In genomic region chr6:124933127-124933526, GRCm38 (mm10) we compare ENCODE assay signal across 13 mouse cellular contexts. TPM values are rescaled to one million over a fixed set of nuclear protein-coding genes. Genes with fewer than 3 reads are reported as not detected.
DNase-seq lines count a peak whose midpoint lies in the region; ATAC-seq and TF ChIP-seq lines count a peak whose summit lies in the region.
"Had no signal": no experiment of that assay in that cellular context is flagged by ENCODE, and none has a peak within 500 bp of the region (broad histone marks: within the 10 kb centered on the region; RNA-seq: fewer than 3 reads in every experiment).

No protein-coding gene starts in this region.

- ATAC-seq in forebrain, postnatal 0 days, result no peak
- ATAC-seq in liver, embryonic 11.5 days (replicated peaks; ENCODE audit: low FRiP score), result no peak
- no peak for ATAC-seq in hindbrain, embryonic 15.5 days (ENCODE audit: low FRiP score, low read depth)

- H3K9me3 ChIP-seq in forebrain, embryonic 10.5 days, result no peaks in the 10 kb centered on the region
- H3K9me3 ChIP-seq in forebrain, postnatal 0 days (ENCODE audit: low read length), result no peaks in the 10 kb centered on the region
- no peaks in the 10 kb centered on the region for H3K9me3 ChIP-seq in liver, embryonic 11.5 days (ENCODE audit: control insufficient read depth, low read length)
- H3K9me3 ChIP-seq in hindbrain, embryonic 15.5 days, result no peaks in the 10 kb centered on the region

- H3K79me2 ChIP-seq in myocyte (ENCODE audit: control insufficient read depth, insufficient read depth), result peaks cover 27% of the 10 kb centered on the region

- no peak for TF ChIP-seq POLR2A in myocyte (IDR thresholded peaks at IDR 0.05; ENCODE audit: insufficient read length, low read depth)

- no peak overlapping the region for H3K9ac ChIP-seq in forebrain, postnatal 0 days
- no peak overlapping the region for H3K9ac ChIP-seq in liver, embryonic 11.5 days (ENCODE audit: low read depth, low read length)
- H3K9ac ChIP-seq in hindbrain, embryonic 15.5 days, result no peak overlapping the region

- H3K36me3 ChIP-seq in forebrain, embryonic 10.5 days (replicated peaks), result peaks cover 58% of the 10 kb centered on the region
- H3K36me3 ChIP-seq in forebrain, postnatal 0 days (ENCODE audit: insufficient read depth), result peaks cover 43% of the 10 kb centered on the region
- H3K36me3 ChIP-seq in liver, embryonic 11.5 days (ENCODE audit: control insufficient read depth, insufficient read depth, low read length), result peaks cover 25% of the 10 kb centered on the region
- H3K36me3 ChIP-seq in hindbrain, embryonic 15.5 days, result peaks cover 46% of the 10 kb centered on the region
- H3K36me3 ChIP-seq in myocyte (ENCODE audit: control insufficient read depth, insufficient read depth), result peaks cover 19% of the 10 kb centered on the region

- peak overlapping the region; percentile 95; the same call in 1 of the 2 replicates for H3K4me3 ChIP-seq in forebrain, embryonic 10.5 days
- H3K4me3 ChIP-seq in forebrain, postnatal 0 days (ENCODE audit: low read depth, low read length), result no peak overlapping the region
- H3K4me3 ChIP-seq in liver, embryonic 11.5 days (ENCODE audit: low read depth, low read length), result no peak overlapping the region
- H3K4me3 ChIP-seq in hindbrain, embryonic 15.5 days, result no peak overlapping the region
- peak overlapping the region; percentile 76 for H3K4me3 ChIP-seq in myocyte

- no peak overlapping the region for H3K4me2 ChIP-seq in forebrain, postnatal 0 days (ENCODE audit: low read depth)
- peak overlapping the region; percentile 92; the same call in 1 of the 2 replicates for H3K4me2 ChIP-seq in liver, embryonic 11.5 days
- H3K4me2 ChIP-seq in hindbrain, embryonic 15.5 days, result peak overlapping the region; percentile 90
- H3K4me2 ChIP-seq in myocyte (ENCODE audit: low read depth), result no peak overlapping the region

- no peaks in the 10 kb centered on the region for H3K27me3 ChIP-seq in forebrain, embryonic 10.5 days (ENCODE audit: poor library complexity, severe bottlenecking)
- H3K27me3 ChIP-seq in forebrain, postnatal 0 days (ENCODE audit: insufficient read depth, low read length), result no peaks in the 10 kb centered on the region
- H3K27me3 ChIP-seq in liver, embryonic 11.5 days (replicated peaks; ENCODE audit: control insufficient read depth, insufficient read depth, low read length), result no peaks in the 10 kb centered on the region
- no peaks in the 10 kb centered on the region for H3K27me3 ChIP-seq in hindbrain, embryonic 15.5 days
- H3K27me3 ChIP-seq in myocyte (ENCODE audit: control insufficient read depth, insufficient read depth, insufficient read length), result no peaks in the 10 kb centered on the region

- WGBS in forebrain, embryonic 10.5 days, result 93% methylated on average over 3 of the region's 3 CpGs
- 85% methylated on average over 3 of the region's 3 CpGs for WGBS in forebrain, postnatal 0 days
- WGBS in liver, embryonic 11.5 days, result 84% methylated on average over 3 of the region's 3 CpGs
- 87% methylated on average over 3 of the region's 3 CpGs for WGBS in hindbrain, embryonic 15.5 days

- TF ChIP-seq CTCF in forebrain, postnatal 0 days (IDR thresholded peaks at IDR 0.05; ENCODE audit: low read depth), result no peak

- peaks cover 40% of the 10 kb centered on the region for H3K4me1 ChIP-seq in forebrain, embryonic 10.5 days
- peaks cover 11% of the 10 kb centered on the region for H3K4me1 ChIP-seq in forebrain, postnatal 0 days (ENCODE audit: insufficient read depth)
- peaks cover 15% of the 10 kb centered on the region for H3K4me1 ChIP-seq in liver, embryonic 11.5 days (replicated peaks; ENCODE audit: control insufficient read depth, insufficient read depth, low read length)
- H3K4me1 ChIP-seq in hindbrain, embryonic 15.5 days (replicated peaks), result peaks cover 28% of the 10 kb centered on the region

- no peak overlapping the region for H3ac ChIP-seq in myocyte (ENCODE audit: control insufficient read depth, insufficient read length)

- DNase-seq in forebrain, embryonic 10.5 days (ENCODE audit: extremely low spot score, low spot score), result no peak
- no peak for DNase-seq in forebrain, postnatal 0 days
- DNase-seq in liver, embryonic 11.5 days (ENCODE audit: low spot score), result no peak
- DNase-seq in liver, result no peak
- DNase-seq in left cerebral cortex, adult 18-20 months (ENCODE audit: low spot score in 2 of 2), result no peak
- DNase-seq in spleen, postnatal 10 days (ENCODE audit: low spot score in 2 of 2), result no peak
- DNase-seq: heart, adult 18-20 months; kidney, postnatal 14 days; right cerebral cortex, postnatal 14 days; thymus, adult 18-20 months had no signal

- no peak overlapping the region for H3K27ac ChIP-seq in forebrain, embryonic 10.5 days
- no peak overlapping the region for H3K27ac ChIP-seq in forebrain, postnatal 0 days (ENCODE audit: low read depth, low read length)
- H3K27ac ChIP-seq in liver, embryonic 11.5 days (ENCODE audit: low read depth, low read length), result no peak overlapping the region
- H3K27ac ChIP-seq in hindbrain, embryonic 15.5 days (replicated peaks), result no peak overlapping the region

TF ChIP-seq in myocyte, 11 proteins besides CTCF, POLR2A, EP300 and RAD21:
- TF ChIP-seq TCF12 (IDR thresholded peaks at IDR 0.05; ENCODE audit: insufficient read depth, poor library complexity, severe bottlenecking) (no peak), USF1 (IDR thresholded peaks at IDR 0.05; ENCODE audit: low read depth) (no peak), POLR2AphosphoS2 (IDR thresholded peaks at IDR 0.05; ENCODE audit: insufficient read length, low read depth) (no peak), CEBPB (IDR thresholded peaks at IDR 0.05; ENCODE audit: insufficient read depth, poor library complexity, severe bottlenecking) (no peak), MYOG (IDR thresholded peaks at IDR 0.05; ENCODE audit: control insufficient read depth in 1 of 3, insufficient read depth in 1 of 3, insufficient read length in 2 of 3, low read depth in 2 of 3) (no peak), SRF (IDR thresholded peaks at IDR 0.05; ENCODE audit: control insufficient read depth, insufficient read length, low read depth) (no peak), MYOD1 (IDR thresholded peaks at IDR 0.05; ENCODE audit: control insufficient read depth in 1 of 3, insufficient read length in 2 of 3, low read depth in 2 of 3) (no peak), MAX (IDR thresholded peaks at IDR 0.05; ENCODE audit: low read depth) (no peak), E2F4 (IDR thresholded peaks at IDR 0.05; ENCODE audit: insufficient read depth) (no peak), REST (IDR thresholded peaks at IDR 0.05; ENCODE audit: insufficient read depth, insufficient read length) (no peak), TCF3 (IDR thresholded peaks at IDR 0.05; ENCODE audit: insufficient read length, low read depth) (no peak)
TF ChIP-seq in myocyte: peak in this region for 0.

RNA-seq across cellular contexts. Expression of gene Mlf2, which starts 1.9 kb away (rescaled TPM):
- 388 and 398 TPM in 2 replicates for polyA plus RNA-seq in forebrain, embryonic 10.5 days (2016; fragmentation: Nextera tagmentation; extraction: Ambion mirVana)
- 432 and 471 TPM in 2 replicates for total RNA-seq in forebrain, postnatal 0 days (2014; rRNA removed)
- 665 and 718 TPM in 2 replicates for polyA plus RNA-seq in forebrain, postnatal 0 days (2015; fragmentation: Nextera tagmentation; extraction: Ambion mirVana)
- 257 and 264 TPM in 2 replicates for polyA plus RNA-seq in liver, embryonic 11.5 days (2014; fragmentation: Nextera tagmentation; extraction: Ambion mirVana)
- 565 and 615 TPM in 2 replicates for polyA plus RNA-seq in hindbrain, embryonic 15.5 days (2015; fragmentation: Nextera tagmentation; extraction: Ambion mirVana)
- polyA plus RNA-seq in myocyte (2012; fragmentation: generic; extraction: Trizol), result 384 TPM
- total RNA-seq in left cerebral cortex, adult 18-20 months (2021), result 100 to 1,000 TPM; 626 to 639 TPM

RNA-seq across cellular contexts. Expression of gene Ptms, which starts 13.2 kb away (rescaled TPM):
- polyA plus RNA-seq in forebrain, embryonic 10.5 days (2016; fragmentation: Nextera tagmentation; extraction: Ambion mirVana), result 218 and 224 TPM in 2 replicates
- 722 and 784 TPM in 2 replicates for total RNA-seq in forebrain, postnatal 0 days (2014; rRNA removed)
- polyA plus RNA-seq in forebrain, postnatal 0 days (2015; fragmentation: Nextera tagmentation; extraction: Ambion mirVana), result 1,090 and 1,099 TPM in 2 replicates
- 75.1 and 80.6 TPM in 2 replicates for polyA plus RNA-seq in liver, embryonic 11.5 days (2014; fragmentation: Nextera tagmentation; extraction: Ambion mirVana)
- polyA plus RNA-seq in hindbrain, embryonic 15.5 days (2015; fragmentation: Nextera tagmentation; extraction: Ambion mirVana), result 766 and 864 TPM in 2 replicates
- 1,462 TPM for polyA plus RNA-seq in myocyte (2012; fragmentation: generic; extraction: Trizol)
- total RNA-seq in left cerebral cortex, adult 18-20 months (2021), result 100 to 1,000 TPM; 895 to 902 TPM

RNA-seq across cellular contexts. Expression of gene Lag3, which starts 21.6 kb away (rescaled TPM):
- 0.76 and 0.88 TPM in 2 replicates for polyA plus RNA-seq in forebrain, embryonic 10.5 days (2016; fragmentation: Nextera tagmentation; extraction: Ambion mirVana)
- 1.9 and 2.4 TPM in 2 replicates for total RNA-seq in forebrain, postnatal 0 days (2014; rRNA removed)
- polyA plus RNA-seq in forebrain, postnatal 0 days (2015; fragmentation: Nextera tagmentation; extraction: Ambion mirVana), result 2.6 and 3.9 TPM in 2 replicates
- polyA plus RNA-seq in liver, embryonic 11.5 days (2014; fragmentation: Nextera tagmentation; extraction: Ambion mirVana), result 0.35 and 0.64 TPM in 2 replicates
- 3.1 and 3.5 TPM in 2 replicates for polyA plus RNA-seq in hindbrain, embryonic 15.5 days (2015; fragmentation: Nextera tagmentation; extraction: Ambion mirVana)
- 0.41 TPM for polyA plus RNA-seq in myocyte (2012; fragmentation: generic; extraction: Trizol)
- 1 to 10 TPM; 2.6 to 3.2 TPM for total RNA-seq in left cerebral cortex, adult 18-20 months (2021)

RNA-seq across cellular contexts. Expression of gene Cops7a, which starts 32.2 kb away (rescaled TPM):
- polyA plus RNA-seq in forebrain, embryonic 10.5 days (2016; fragmentation: Nextera tagmentation; extraction: Ambion mirVana), result 136 and 143 TPM in 2 replicates
- 82.4 and 117 TPM in 2 replicates for total RNA-seq in forebrain, postnatal 0 days (2014; rRNA removed)
- polyA plus RNA-seq in forebrain, postnatal 0 days (2015; fragmentation: Nextera tagmentation; extraction: Ambion mirVana), result 87.8 and 93.0 TPM in 2 replicates
- 147 and 159 TPM in 2 replicates for polyA plus RNA-seq in liver, embryonic 11.5 days (2014; fragmentation: Nextera tagmentation; extraction: Ambion mirVana)
- 92.5 and 102 TPM in 2 replicates for polyA plus RNA-seq in hindbrain, embryonic 15.5 days (2015; fragmentation: Nextera tagmentation; extraction: Ambion mirVana)
- polyA plus RNA-seq in myocyte (2012; fragmentation: generic; extraction: Trizol), result 142 TPM
- total RNA-seq in left cerebral cortex, adult 18-20 months (2021), result 100 to 1,000 TPM; 168 TPM

RNA-seq across cellular contexts. Expression of gene Cd4, which starts 45.1 kb away (rescaled TPM):
- polyA plus RNA-seq in forebrain, embryonic 10.5 days (2016; fragmentation: Nextera tagmentation; extraction: Ambion mirVana), result 0.17 TPM in 1 of 2 replicates, not detected in the other
- total RNA-seq in forebrain, postnatal 0 days (2014; rRNA removed), result 0.57 and 0.69 TPM in 2 replicates
- polyA plus RNA-seq in forebrain, postnatal 0 days (2015; fragmentation: Nextera tagmentation; extraction: Ambion mirVana), result 0.25 and 0.72 TPM in 2 replicates
- polyA plus RNA-seq in liver, embryonic 11.5 days (2014; fragmentation: Nextera tagmentation; extraction: Ambion mirVana), result not detected in 2 replicates
- 0.14 and 0.32 TPM in 2 replicates for polyA plus RNA-seq in hindbrain, embryonic 15.5 days (2015; fragmentation: Nextera tagmentation; extraction: Ambion mirVana)
- not detected for polyA plus RNA-seq in myocyte (2012; fragmentation: generic; extraction: Trizol)
- 1 to 10 TPM; 4.2 to 8.6 TPM for total RNA-seq in left cerebral cortex, adult 18-20 months (2021)
- polyA plus RNA-seq: C2C12 had no signal

Comparison
In these comparisons a context has a peak if more than half of its experiments do, and no peak if none do; other contexts are left out.
1. H3K4me3 ChIP-seq: peak in forebrain, embryonic 10.5 days (single experiment) and myocyte (single experiment); none in forebrain, postnatal 0 days (single experiment), liver, embryonic 11.5 days (single experiment) and hindbrain, embryonic 15.5 days (single experiment).
2. H3K4me2 ChIP-seq: peak in liver, embryonic 11.5 days (single experiment) and hindbrain, embryonic 15.5 days (single experiment); none in forebrain, postnatal 0 days (single experiment) and myocyte (single experiment).